Mouse (Mus musculus) CH12.LX (cell line): ENCODE results near the gene Crtc1. TPM values are rescaled to one million over a fixed set of nuclear protein-coding genes. Genes with fewer than 3 reads are reported as not detected.

Experiments
- DNase-seq: peaks from one replicate; pipeline ENCODE4 v3.0.0-alpha.2; 2013; ENCODE audit errors: extremely low read depth
- H3K27ac ChIP-seq: 2 replicates; pipeline ENCODE4 v1.5.1; 2012; ENCODE audit warnings: low read depth, mild to moderate bottlenecking, control low read depth, moderate library complexity; ENCODE audit not compliant: insufficient read depth
- H3K27me3 ChIP-seq: replicated peaks from 2 replicates; pipeline ENCODE3; 2012; ENCODE audit warnings: inconsistent platforms
- H3K36me3 ChIP-seq, 2 experiments: replicated peaks in 1 of 2; 2 replicates each; pipeline versions ENCODE3 to v1.6.1; 2012; ENCODE audit warnings: inconsistent platforms in 1 of 2, low read length in 1 of 2, mild to moderate bottlenecking in 1 of 2, mixed read lengths in 1 of 2, moderate library complexity in 1 of 2; ENCODE audit not compliant: control insufficient read depth in 1 of 2, insufficient read depth in 1 of 2
- H3K4me1 ChIP-seq, 2 experiments: 2 replicates each; pipeline ENCODE4 v1.6.1; 2012; ENCODE audit warnings: inconsistent platforms in 1 of 2, moderate library complexity in 1 of 2; ENCODE audit not compliant: insufficient read depth in 2 of 2, control insufficient read depth in 1 of 2
- H3K4me2 ChIP-seq: 2 replicates; pipeline ENCODE4 v1.6.1; 2012; ENCODE audit warnings: low read depth, mild to moderate bottlenecking, control low read depth; ENCODE audit not compliant: poor library complexity, insufficient read depth, severe bottlenecking
- H3K4me3 ChIP-seq, 3 experiments: fragments of 150-350 bp in 1 of 3; sonication (generic) in 1 of 3; replicated peaks in 1 of 3; 2 replicates each; pipeline versions ENCODE3 to v1.5.1; 2011 to 2012; ENCODE audit warnings: low read depth in 2 of 3, low read length in 2 of 3, mild to moderate bottlenecking in 2 of 3, moderate library complexity in 2 of 3, control low read depth in 1 of 3, improper control_type of control experiment in 1 of 3, inconsistent platforms in 1 of 3, mixed read lengths in 1 of 3; ENCODE audit not compliant: poor library complexity in 1 of 3
- H3K79me2 ChIP-seq: replicated peaks from 2 replicates; pipeline ENCODE4 v1.6.1; 2012; ENCODE audit warnings: mild to moderate bottlenecking, moderate library complexity; ENCODE audit not compliant: control insufficient read depth, poor library complexity, insufficient read depth, severe bottlenecking; ENCODE audit errors: extremely low read depth
- H3K9ac ChIP-seq: 2 replicates; pipeline ENCODE4 v1.6.1; 2012; ENCODE audit warnings: low read depth, mild to moderate bottlenecking, control low read depth, moderate library complexity; ENCODE audit not compliant: insufficient read depth
- H3K9me3 ChIP-seq: replicated peaks from 2 replicates; pipeline ENCODE3; 2012; ENCODE audit warnings: low read length, inconsistent platforms, mixed read lengths
- CHD2 ChIP-seq: IDR thresholded peaks from 2 replicates; pipeline ENCODE4 v1.6.1; 2011; ENCODE audit warnings: low read length, improper control_type of control experiment
- E2F4 ChIP-seq: IDR thresholded peaks from 2 replicates; pipeline ENCODE4 v1.6.1; 2011; ENCODE audit warnings: low read depth, low read length, improper control_type of control experiment; ENCODE audit not compliant: insufficient replicate concordance
- HCFC1 ChIP-seq: IDR thresholded peaks from 2 replicates; pipeline ENCODE4 v1.6.1; 2012; ENCODE audit warnings: low read depth, mild to moderate bottlenecking, inconsistent platforms, low read length, improper control_type of control experiment
- IRF4 ChIP-seq: IDR thresholded peaks from 2 replicates; pipeline ENCODE4 v1.6.1; 2014; ENCODE audit warnings: low read depth, mild to moderate bottlenecking, inconsistent platforms, low read length, improper control_type of control experiment
- NELFE ChIP-seq: IDR thresholded peaks from 2 replicates; pipeline ENCODE4 v1.6.1; 2011; ENCODE audit warnings: low read depth, low read length, improper control_type of control experiment
- POLR2A ChIP-seq: IDR thresholded peaks from 2 replicates; pipeline ENCODE4 v1.6.1; 2011; ENCODE audit warnings: low read depth, mild to moderate bottlenecking, improper control_type of control experiment, low read length
- RAD21 ChIP-seq: IDR thresholded peaks from 2 replicates; pipeline ENCODE4 v1.6.1; 2011; ENCODE audit warnings: low read depth, mild to moderate bottlenecking, low read length, improper control_type of control experiment, moderate library complexity
- SMC3 ChIP-seq: IDR thresholded peaks from 2 replicates; pipeline ENCODE4 v1.6.1; 2011; ENCODE audit warnings: low read depth, low read length, improper control_type of control experiment
- TCF12 ChIP-seq: IDR thresholded peaks from 2 replicates; pipeline ENCODE4 v1.6.1; 2014; ENCODE audit warnings: low read depth, mild to moderate bottlenecking, inconsistent platforms, low read length, improper control_type of control experiment
- ZKSCAN1 ChIP-seq: IDR thresholded peaks from 2 replicates; pipeline ENCODE4 v1.6.1; 2012; ENCODE audit warnings: low read depth, inconsistent platforms, low read length, improper control_type of control experiment, borderline replicate concordance
- dilution Hi-C: fragments of 300-500 bp; cut with MboI; formaldehyde crosslinking; loops from 2 replicates; pipeline ENCODE4 v1.14.3; 2020; ENCODE audit warnings: low sequenced_read_pairs; ENCODE audit not compliant: extremely low pct_unique_long_range_greater_than_20kb, extremely low pct_ligation_motif_present
- in situ Hi-C: fragments of 300-500 bp; cut with MboI; formaldehyde crosslinking; loops from 3 replicates; pipeline ENCODE4 v1.14.3; 2019; ENCODE audit warnings: low sequenced_read_pairs, low pct_ligation_motif_present, low pct_unique_long_range_greater_than_20kb, mixed read lengths
- polyA plus RNA-seq: library from polyadenylated mRNA; unstranded; fragments of >175 nt; gene quantifications from 2 replicates; pipeline ENCODE4 v1.2.1, GENCODE M21; 2012; ENCODE audit warnings: low read depth; ENCODE audit not compliant: insufficient read length
- total RNA-seq, 2 experiments: library from RNA; depleted of rRNA; stranded (reverse); fragments of 300-350 nt in 1 of 2; fragments of >200 nt in 1 of 2; gene quantifications; 2 replicates each; pipeline ENCODE4 v1.2.3; 2012 to 2014

Crtc1 gene
- total and polyA plus RNA-seq, 3 experiments: 2.0 to 8.6 (median 2.2) TPM

GRCm38 (mm10) chr8:70332878-70333202 is 106.5 kb downstream of the Crtc1 start:
- Histone ChIP-seq H3K79me2 (no peaks in the 10 kb centered on the region), H3K9ac (no peak overlapping the region), H3K9me3 (peaks cover 14% of the 10 kb centered on the region), H3K4me2 (no peak overlapping the region), H3K27me3 (no peaks in the 10 kb centered on the region), H3K4me1 (no peaks in the 10 kb centered on the region), H3K27ac (no peak overlapping the region), H3K36me3 (peaks cover 74 to 82% of the 10 kb centered on the region in 2 experiments), H3K4me3 (no peak overlapping the region)
- in situ Hi-C loops (no loop called here), dilution Hi-C loops (no loop called here)
- TF ChIP-seq RAD21 (no peak), NELFE (no peak), CHD2 (no peak), POLR2A (no peak), HCFC1 (no peak), IRF4 (no peak), E2F4 (no peak), ZKSCAN1 (no peak), TCF12 (no peak), SMC3 (no peak)
- no peak for DNase-seq

Other genes starting within 250 kb of the Crtc1 start
Only the 20 nearest of the 24 such genes appear.
- 31.1 and 39.2 TPM in 2 replicates for gene Armc6, start 205.1 kb downstream of the Crtc1 start, total RNA-seq (2012; rRNA removed)
- 21.6 and 23.7 TPM in 2 replicates for gene Armc6, start 205.1 kb downstream of the Crtc1 start, total RNA-seq (2014; rRNA removed)
- 20.0 and 20.7 TPM in 2 replicates for gene Armc6, start 205.1 kb downstream of the Crtc1 start, polyA plus RNA-seq
- gene Homer3, start 156.8 kb downstream of the Crtc1 start, total RNA-seq (2012; rRNA removed): 12.5 and 14.0 TPM in 2 replicates
- 7.5 and 9.0 TPM in 2 replicates for gene Homer3, start 156.8 kb downstream of the Crtc1 start, total RNA-seq (2014; rRNA removed)
- 11.8 TPM in 2 replicates for gene Homer3, start 156.8 kb downstream of the Crtc1 start, polyA plus RNA-seq
- 76.6 and 77.3 TPM in 2 replicates for gene Ddx49, start 137.1 kb downstream of the Crtc1 start, total RNA-seq (2012; rRNA removed)
- gene Ddx49, start 137.1 kb downstream of the Crtc1 start, total RNA-seq (2014; rRNA removed): 58.9 and 64.9 TPM in 2 replicates
- gene Ddx49, start 137.1 kb downstream of the Crtc1 start, polyA plus RNA-seq: 98.4 and 129 TPM in 2 replicates
- gene Cope, start 137.1 kb downstream of the Crtc1 start, total RNA-seq (2012; rRNA removed): 204 and 243 TPM in 2 replicates
- 134 and 139 TPM in 2 replicates for gene Cope, start 137.1 kb downstream of the Crtc1 start, total RNA-seq (2014; rRNA removed)
- 148 and 191 TPM in 2 replicates for gene Cope, start 137.1 kb downstream of the Crtc1 start, polyA plus RNA-seq
- gene Cers1, start 123.8 kb downstream of the Crtc1 start, total RNA-seq (2012; rRNA removed): 0.13 TPM in 1 of 2 replicates, not detected in the other
- not detected in 2 replicates for gene Cers1, start 123.8 kb downstream of the Crtc1 start, total RNA-seq (2014; rRNA removed)
- not detected in 2 replicates for gene Cers1, start 123.8 kb downstream of the Crtc1 start, polyA plus RNA-seq
- gene Gdf1, start 109.8 kb downstream of the Crtc1 start, total RNA-seq (2012; rRNA removed): 0.08 and 0.17 TPM in 2 replicates
- gene Gdf1, start 109.8 kb downstream of the Crtc1 start, total RNA-seq (2014; rRNA removed): not detected in 2 replicates
- 0.26 TPM in 1 of 2 replicates, not detected in the other for gene Gdf1, start 109.8 kb downstream of the Crtc1 start, polyA plus RNA-seq
- 39.6 and 45.7 TPM in 2 replicates for gene Upf1, start 86.3 kb downstream of the Crtc1 start, total RNA-seq (2012; rRNA removed)
- 27.0 and 31.1 TPM in 2 replicates for gene Upf1, start 86.3 kb downstream of the Crtc1 start, total RNA-seq (2014; rRNA removed)
- gene Upf1, start 86.3 kb downstream of the Crtc1 start, polyA plus RNA-seq: 42.4 and 44.4 TPM in 2 replicates
- 0.08 and 0.13 TPM in 2 replicates for gene Comp, start 66.0 kb downstream of the Crtc1 start, total RNA-seq (2012; rRNA removed)
- gene Comp, start 66.0 kb downstream of the Crtc1 start, total RNA-seq (2014; rRNA removed): not detected in 2 replicates
- 0.16 TPM in 1 of 2 replicates, not detected in the other for gene Comp, start 66.0 kb downstream of the Crtc1 start, polyA plus RNA-seq
- gene Klhl26, start 37.4 kb upstream of the Crtc1 start, total RNA-seq (2012; rRNA removed): 10.2 and 15.6 TPM in 2 replicates
- gene Klhl26, start 37.4 kb upstream of the Crtc1 start, total RNA-seq (2014; rRNA removed): 3.7 and 4.7 TPM in 2 replicates
- 4.9 and 6.0 TPM in 2 replicates for gene Klhl26, start 37.4 kb upstream of the Crtc1 start, polyA plus RNA-seq
- not detected in 2 replicates for gene Tmem59l, start 47.8 kb upstream of the Crtc1 start, total RNA-seq (2012; rRNA removed)
- gene Tmem59l, start 47.8 kb upstream of the Crtc1 start, total RNA-seq (2014; rRNA removed): not detected in 2 replicates
- gene Tmem59l, start 47.8 kb upstream of the Crtc1 start, polyA plus RNA-seq: not detected in 2 replicates
- 1.1 and 1.2 TPM in 2 replicates for gene Crlf1, start 53.6 kb upstream of the Crtc1 start, total RNA-seq (2012; rRNA removed)
- 0.42 TPM in 2 replicates for gene Crlf1, start 53.6 kb upstream of the Crtc1 start, total RNA-seq (2014; rRNA removed)
- 0.44 and 0.78 TPM in 2 replicates for gene Crlf1, start 53.6 kb upstream of the Crtc1 start, polyA plus RNA-seq
- gene Rex1bd, start 67.2 kb upstream of the Crtc1 start, total RNA-seq (2012; rRNA removed): 87.3 and 90.0 TPM in 2 replicates
- 43.3 and 47.8 TPM in 2 replicates for gene Rex1bd, start 67.2 kb upstream of the Crtc1 start, total RNA-seq (2014; rRNA removed)
- 38.4 and 59.9 TPM in 2 replicates for gene Rex1bd, start 67.2 kb upstream of the Crtc1 start, polyA plus RNA-seq
- gene Uba52, start 71.2 kb upstream of the Crtc1 start, total RNA-seq (2012; rRNA removed): 3,341 and 3,407 TPM in 2 replicates
- gene Uba52, start 71.2 kb upstream of the Crtc1 start, total RNA-seq (2014; rRNA removed): 1,091 and 1,181 TPM in 2 replicates
- 1,199 and 1,372 TPM in 2 replicates for gene Uba52, start 71.2 kb upstream of the Crtc1 start, polyA plus RNA-seq
- 246 and 266 TPM in 2 replicates for gene Fkbp8, start 88.1 kb upstream of the Crtc1 start, total RNA-seq (2012; rRNA removed)
- 172 and 178 TPM in 2 replicates for gene Fkbp8, start 88.1 kb upstream of the Crtc1 start, total RNA-seq (2014; rRNA removed)
- 176 and 178 TPM in 2 replicates for gene Fkbp8, start 88.1 kb upstream of the Crtc1 start, polyA plus RNA-seq
- 45.7 and 63.4 TPM in 2 replicates for gene Kxd1, start 88.4 kb upstream of the Crtc1 start, total RNA-seq (2012; rRNA removed)
- gene Kxd1, start 88.4 kb upstream of the Crtc1 start, total RNA-seq (2014; rRNA removed): 67.9 and 68.0 TPM in 2 replicates
- 56.6 and 56.7 TPM in 2 replicates for gene Kxd1, start 88.4 kb upstream of the Crtc1 start, polyA plus RNA-seq
- gene Ell, start 99.9 kb upstream of the Crtc1 start, total RNA-seq (2012; rRNA removed): 9.8 TPM in 2 replicates
- gene Ell, start 99.9 kb upstream of the Crtc1 start, total RNA-seq (2014; rRNA removed): 6.4 and 6.5 TPM in 2 replicates
- gene Ell, start 99.9 kb upstream of the Crtc1 start, polyA plus RNA-seq: 14.0 and 17.9 TPM in 2 replicates
- 141 and 174 TPM in 2 replicates for gene Isyna1, start 154.8 kb upstream of the Crtc1 start, total RNA-seq (2012; rRNA removed)
- gene Isyna1, start 154.8 kb upstream of the Crtc1 start, total RNA-seq (2014; rRNA removed): 99.9 and 107 TPM in 2 replicates
- gene Isyna1, start 154.8 kb upstream of the Crtc1 start, polyA plus RNA-seq: 139 and 163 TPM in 2 replicates
- gene Ssbp4, start 169.3 kb upstream of the Crtc1 start, total RNA-seq (2012; rRNA removed): 77.3 and 84.9 TPM in 2 replicates
- gene Ssbp4, start 169.3 kb upstream of the Crtc1 start, total RNA-seq (2014; rRNA removed): 31.0 and 41.3 TPM in 2 replicates
- gene Ssbp4, start 169.3 kb upstream of the Crtc1 start, polyA plus RNA-seq: 114 and 128 TPM in 2 replicates
- gene Lrrc25, start 176.6 kb upstream of the Crtc1 start, total RNA-seq (2012; rRNA removed): 0.25 and 0.30 TPM in 2 replicates
- 2.4 and 2.6 TPM in 2 replicates for gene Lrrc25, start 176.6 kb upstream of the Crtc1 start, total RNA-seq (2014; rRNA removed)
- 4.0 and 5.9 TPM in 2 replicates for gene Lrrc25, start 176.6 kb upstream of the Crtc1 start, polyA plus RNA-seq
- 0.21 TPM in 1 of 2 replicates, not detected in the other for gene Gdf15, start 192.9 kb upstream of the Crtc1 start, total RNA-seq (2012; rRNA removed)
- gene Gdf15, start 192.9 kb upstream of the Crtc1 start, total RNA-seq (2014; rRNA removed): not detected in 2 replicates
- gene Gdf15, start 192.9 kb upstream of the Crtc1 start, polyA plus RNA-seq: 0.16 TPM in 1 of 2 replicates, not detected in the other